Mouse (Mus musculus) lung, embryonic 14.5 days (tissue): ENCODE measurements around the gene Fam13a. TPM values are rescaled to one million over a fixed set of nuclear protein-coding genes. Genes with fewer than 3 reads are reported as not detected.

Experiments
- ATAC-seq: fragments of 200-750 bp; cut with Nextera tagmentation; 2 replicates; pipeline ENCODE4 v1.8.0; 2017; ENCODE audit warnings: mild to moderate bottlenecking, moderate TSS enrichment, moderate library complexity; ENCODE audit not compliant: insufficient read depth
- DNase-seq: peaks from one replicate; pipeline ENCODE4 v3.0.0-alpha.2; 2015
- H3K27ac ChIP-seq: fragments of 300-500 bp; sonication (generic); 2 replicates; pipeline ENCODE4 v1.5.1; 2014; ENCODE audit warnings: low read depth, mild to moderate bottlenecking, moderate library complexity
- H3K27me3 ChIP-seq: fragments of 300-500 bp; sonication (generic); 2 replicates; pipeline ENCODE4 v1.6.1; 2014; ENCODE audit warnings: low read length, control low read depth; ENCODE audit not compliant: insufficient read depth
- H3K36me3 ChIP-seq: fragments of 300-500 bp; sonication (generic); 2 replicates; pipeline ENCODE4 v1.6.1; 2014; ENCODE audit warnings: control low read depth; ENCODE audit not compliant: insufficient read depth
- H3K4me1 ChIP-seq: fragments of 300-500 bp; sonication (generic); 2 replicates; pipeline ENCODE4 v1.6.1; 2014; ENCODE audit warnings: antibody characterized with exemption, control low read depth; ENCODE audit not compliant: insufficient read depth
- H3K4me2 ChIP-seq: fragments of 300-500 bp; sonication (generic); 2 replicates; pipeline ENCODE4 v1.6.1; 2014; ENCODE audit warnings: mild to moderate bottlenecking
- H3K4me3 ChIP-seq: fragments of 300-500 bp; sonication (generic); 2 replicates; pipeline ENCODE4 v1.5.1; 2014; ENCODE audit warnings: low read depth, low read length
- H3K9ac ChIP-seq: fragments of 300-500 bp; sonication (generic); 2 replicates; pipeline ENCODE4 v1.6.1; 2014
- H3K9me3 ChIP-seq: fragments of 300-500 bp; sonication (generic); 2 replicates; pipeline ENCODE4 v1.6.1; 2016; ENCODE audit warnings: low read depth, low read length, control low read depth
- CTCF ChIP-seq: IDR thresholded peaks from 2 replicates; pipeline ENCODE4 v1.5.1; 2016; ENCODE audit warnings: antibody characterized with exemption, low read depth
- WGBS: fragments of 180-500 bp; shearing (Covaris S2); extraction: QIAGEN DNeasy Blood & Tissue Kit; methylation state at CpG from one replicate; pipeline ENCODE4 v1.1.7; 2014; 5-methylcytosine and 5-hydroxymethylcytosine counted together
- polyA plus RNA-seq: library from polyadenylated mRNA; unstranded; fragments of >200 nt; fragmentation: Nextera tagmentation; extraction: Ambion mirVana; gene quantifications from 2 replicates; pipeline ENCODE4 v1.2.1, GENCODE M21; 2014

The Fam13a gene
- polyA plus RNA-seq: 13.7 and 18.1 TPM in 2 replicates

GRCm38 (mm10) chr6:59024164-59024724, at the start of gene Fam13a:
TSS of gene Fam13a (minus strand) at chr6:59024549.
- no peak for TF ChIP-seq CTCF
- DNase-seq (peak; percentile 91), ATAC-seq (peak; percentile 100)
- Histone ChIP-seq H3K9me3 (no peaks in the 10 kb centered on the region), H3K36me3 (no peaks in the 10 kb centered on the region), H3K9ac (peak within 1 kb of the TSS; percentile 50), H3K4me1 (no peaks in the 10 kb centered on the region), H3K4me2 (peak within 1 kb of the TSS; percentile 68), H3K27me3 (no peaks in the 10 kb centered on the region), H3K27ac (peak within 1 kb of the TSS; percentile 67), H3K4me3 (peak within 1 kb of the TSS; percentile 50)
- WGBS: under 1% methylated on average over 16 of the region's 16 CpGs

- no peak for ATAC-seq
- Histone ChIP-seq H3K4me2 (no peak overlapping the region), H3K4me3 (no peak overlapping the region), H3K36me3 (no peaks in the 10 kb centered on the region), H3K4me1 (no peaks in the 10 kb centered on the region), H3K9ac (no peak overlapping the region), H3K27ac (no peak overlapping the region), H3K9me3 (no peaks in the 10 kb centered on the region), H3K27me3 (no peaks in the 10 kb centered on the region)
- no peak for DNase-seq
- TF ChIP-seq CTCF: no peak
- 65% methylated on average over 5 of the region's 5 CpGs for WGBS
Measured at GRCm38 (mm10) chr6:59072096-59073060, 48.0 kb upstream of the Fam13a start.

- ATAC-seq (no peak), DNase-seq (no peak)
- Histone ChIP-seq H3K9me3 (no peaks in the 10 kb centered on the region), H3K4me3 (no peak overlapping the region), H3K9ac (no peak overlapping the region), H3K36me3 (no peaks in the 10 kb centered on the region), H3K4me1 (no peaks in the 10 kb centered on the region), H3K4me2 (no peak overlapping the region), H3K27ac (no peak overlapping the region), H3K27me3 (no peaks in the 10 kb centered on the region)
- TF ChIP-seq CTCF: no peak
- WGBS: 70% methylated on average over 3 of the region's 3 CpGs
Measured at GRCm38 (mm10) chr6:59071691-59072090, 47.3 kb upstream of the Fam13a start.

GRCm38 (mm10) chr6:59068187-59068586, 43.8 kb upstream of the Fam13a start:
- DNase-seq: peak; percentile 23
- ATAC-seq: no peak; the same call in 1 of the 2 replicates
- Histone ChIP-seq H3K4me1 (no peaks in the 10 kb centered on the region), H3K4me3 (no peak overlapping the region), H3K27me3 (no peaks in the 10 kb centered on the region), H3K9me3 (no peaks in the 10 kb centered on the region), H3K36me3 (no peaks in the 10 kb centered on the region), H3K9ac (no peak overlapping the region), H3K27ac (no peak overlapping the region), H3K4me2 (no peak overlapping the region)
- no peak for TF ChIP-seq CTCF
- 79% methylated on average over 5 of the region's 5 CpGs for WGBS

- 30% methylated on average over 4 of the region's 4 CpGs for WGBS
- Histone ChIP-seq H3K36me3 (no peaks in the 10 kb centered on the region), H3K4me3 (no peak overlapping the region), H3K27me3 (no peaks in the 10 kb centered on the region), H3K4me1 (no peaks in the 10 kb centered on the region), H3K27ac (no peak overlapping the region), H3K4me2 (no peak overlapping the region), H3K9me3 (no peaks in the 10 kb centered on the region), H3K9ac (no peak overlapping the region)
- ATAC-seq (peak; percentile 47), DNase-seq (no peak)
- TF ChIP-seq CTCF: no peak
Measured at GRCm38 (mm10) chr6:59064440-59064839, 40.1 kb upstream of the Fam13a start.

- Histone ChIP-seq H3K27me3 (no peaks in the 10 kb centered on the region), H3K4me3 (no peak overlapping the region), H3K9ac (no peak overlapping the region), H3K9me3 (no peaks in the 10 kb centered on the region), H3K4me2 (no peak overlapping the region), H3K36me3 (no peaks in the 10 kb centered on the region), H3K4me1 (no peaks in the 10 kb centered on the region), H3K27ac (no peak overlapping the region)
- DNase-seq: peak; percentile 37
- no peak for ATAC-seq
- WGBS: 59% methylated on average over 2 of the region's 2 CpGs
- TF ChIP-seq CTCF: no peak
Measured at GRCm38 (mm10) chr6:59053232-59053631, 28.9 kb upstream of the Fam13a start.

- no peak overlapping the region for H3K9ac ChIP-seq
- H3K36me3 ChIP-seq: no peaks in the 10 kb centered on the region
- H3K27ac ChIP-seq: no peak overlapping the region
- H3K4me3 ChIP-seq: no peak overlapping the region
- no peak overlapping the region for H3K4me2 ChIP-seq
- DNase-seq: no peak
- no peaks in the 10 kb centered on the region for H3K9me3 ChIP-seq
- no peaks in the 10 kb centered on the region for H3K4me1 ChIP-seq
- TF ChIP-seq CTCF: no peak
- H3K27me3 ChIP-seq: no peaks in the 10 kb centered on the region
- no peak for ATAC-seq
- 61% methylated on average over 1 of the region's 1 CpGs for WGBS
Measured at GRCm38 (mm10) chr6:59039719-59040118, 15.4 kb upstream of the Fam13a start.
